Mouse (Mus musculus): ENCODE data around the gene Sap30. TPM values are rescaled to one million over a fixed set of nuclear protein-coding genes. Genes with fewer than 3 reads are reported as not detected.
A peak's percentile ranks its signal among the peaks of the same experiment; 100 is the strongest.
"Not testable (repeated sequence)": the region's sequence is repeated elsewhere in the genome, so short reads cannot be mapped to it uniquely, and the experiment has no call there.

Sap30 gene
- polyA plus RNA-seq, 1 experiment from 2014 or later, result 94.5 TPM

GRCm38 (mm10) chr8:57520186-57520786 is 32.6 kb upstream of the Sap30 start:
- Histone ChIP-seq H3K36me3 (replicated peaks; ENCODE audit: control insufficient read depth, insufficient read depth, low read depth, low read length) (0 out of 2 replicates have a peak, but pooled peaks cover 2% of the 10 kb centered on the region), H3K27ac (replicated peaks; ENCODE audit: low read depth, low read length) (no peak overlapping the region), H3K9me3 (replicated peaks; ENCODE audit: control insufficient read depth, low read length) (no peaks in the 10 kb centered on the region), H3K4me1 (ENCODE audit: control insufficient read depth, insufficient read depth, low read length) (no peaks in the 10 kb centered on the region), H3K4me2 (ENCODE audit: low read depth, low read length) (no peak overlapping the region), H3K27me3 (ENCODE audit: control insufficient read depth, insufficient read depth, low read length) (no peaks in the 10 kb centered on the region), H3K9ac (replicated peaks; ENCODE audit: low read length) (no peak overlapping the region), H3K4me3 (ENCODE audit: low read depth, low read length) (no peak overlapping the region)
- ATAC-seq (replicated peaks; ENCODE audit: insufficient number of reproducible peaks, low FRiP score, low TSS enrichment, low read depth) (no peak), DNase-seq (ENCODE audit: low spot score) (no peak)
- 88% methylated on average over 12 of the region's 12 CpGs for WGBS

GRCm38 (mm10) chr8:57517723-57518122 is 30.1 kb upstream of the Sap30 start:
- DNase-seq (ENCODE audit: low spot score), result peak; percentile 18

GRCm38 (mm10) chr8:57516685-57517084 is 29.0 kb upstream of the Sap30 start:
- 87% methylated on average over 5 of the region's 5 CpGs for WGBS
- DNase-seq (ENCODE audit: low spot score); H3K4me2 ChIP-seq (ENCODE audit: low read depth, low read length); H3K9ac ChIP-seq (replicated peaks; ENCODE audit: low read length); H3K9me3 ChIP-seq (replicated peaks; ENCODE audit: control insufficient read depth, low read length); H3K27me3 ChIP-seq (ENCODE audit: control insufficient read depth, insufficient read depth, low read length); H3K36me3 ChIP-seq (replicated peaks; ENCODE audit: control insufficient read depth, insufficient read depth, low read depth, low read length); H3K4me1 ChIP-seq (ENCODE audit: control insufficient read depth, insufficient read depth, low read length); ATAC-seq (replicated peaks; ENCODE audit: insufficient number of reproducible peaks, low FRiP score, low TSS enrichment, low read depth); H3K4me3 ChIP-seq (ENCODE audit: low read depth, low read length); H3K27ac ChIP-seq (replicated peaks; ENCODE audit: low read depth, low read length): not testable (repeated sequence)

More at GRCm38 (mm10) chr8:57517723-57518122, 30.1 kb upstream of the Sap30 start:
- Histone ChIP-seq H3K27me3 (ENCODE audit: control insufficient read depth, insufficient read depth, low read length) (no peaks in the 10 kb centered on the region), H3K9ac (replicated peaks; ENCODE audit: low read length) (no peak overlapping the region), H3K4me2 (ENCODE audit: low read depth, low read length) (no peak overlapping the region), H3K36me3 (replicated peaks; ENCODE audit: control insufficient read depth, insufficient read depth, low read depth, low read length) (0 out of 2 replicates have a peak, but pooled peaks cover 2% of the 10 kb centered on the region), H3K27ac (replicated peaks; ENCODE audit: low read depth, low read length) (no peak overlapping the region), H3K9me3 (replicated peaks; ENCODE audit: control insufficient read depth, low read length) (no peaks in the 10 kb centered on the region), H3K4me3 (ENCODE audit: low read depth, low read length) (no peak overlapping the region), H3K4me1 (ENCODE audit: control insufficient read depth, insufficient read depth, low read length) (no peaks in the 10 kb centered on the region)
- ATAC-seq (replicated peaks; ENCODE audit: insufficient number of reproducible peaks, low FRiP score, low TSS enrichment, low read depth), result no peak
- 89% methylated on average over 3 of the region's 3 CpGs for WGBS

GRCm38 (mm10) chr8:57513178-57513661 is 25.6 kb upstream of the Sap30 start:
- ATAC-seq (replicated peaks; ENCODE audit: insufficient number of reproducible peaks, low FRiP score, low TSS enrichment, low read depth); DNase-seq (ENCODE audit: low spot score); H3K27me3 ChIP-seq (ENCODE audit: control insufficient read depth, insufficient read depth, low read length); H3K4me1 ChIP-seq (ENCODE audit: control insufficient read depth, insufficient read depth, low read length); H3K27ac ChIP-seq (replicated peaks; ENCODE audit: low read depth, low read length); H3K9me3 ChIP-seq (replicated peaks; ENCODE audit: control insufficient read depth, low read length); H3K36me3 ChIP-seq (replicated peaks; ENCODE audit: control insufficient read depth, insufficient read depth, low read depth, low read length): not testable (repeated sequence)
- peak overlapping the region; percentile 95 for H3K4me3 ChIP-seq (ENCODE audit: low read depth, low read length)
- 24% methylated on average over 9 of the region's 10 CpGs for WGBS
- H3K9ac ChIP-seq (replicated peaks; ENCODE audit: low read length), result peak overlapping the region; percentile 100
- H3K4me2 ChIP-seq (ENCODE audit: low read depth, low read length), result peak overlapping the region; percentile 36

GRCm38 (mm10) chr8:57512141-57513056 is 24.7 kb upstream of the Sap30 start:
- Histone ChIP-seq H3K4me3 (ENCODE audit: low read depth, low read length) (peak overlapping the region; percentile 95), H3K4me2 (ENCODE audit: low read depth, low read length) (peak overlapping the region; percentile 36), H3K4me1 (ENCODE audit: control insufficient read depth, insufficient read depth, low read length) (no peaks in the 10 kb centered on the region), H3K36me3 (replicated peaks; ENCODE audit: control insufficient read depth, insufficient read depth, low read depth, low read length) (0 out of 2 replicates have a peak, but pooled peaks cover 2% of the 10 kb centered on the region), H3K9ac (replicated peaks; ENCODE audit: low read length) (peak overlapping the region; percentile 100), H3K27ac (replicated peaks; ENCODE audit: low read depth, low read length) (peak overlapping the region; percentile 100), H3K27me3 (ENCODE audit: control insufficient read depth, insufficient read depth, low read length) (no peaks in the 10 kb centered on the region), H3K9me3 (replicated peaks; ENCODE audit: control insufficient read depth, low read length) (no peaks in the 10 kb centered on the region)
- ATAC-seq (replicated peaks; ENCODE audit: insufficient number of reproducible peaks, low FRiP score, low TSS enrichment, low read depth) (peak; percentile 38; the same call in 1 of the 2 replicates), DNase-seq (ENCODE audit: low spot score) (peak; percentile 76)
- WGBS, result 1% methylated on average over 60 of the region's 96 CpGs

- DNase-seq (ENCODE audit: low spot score), result peak; percentile 100
Measured at GRCm38 (mm10) chr8:57511316-57512118, 23.9 kb upstream of the Sap30 start, which contains the start of gene Hmgb2. Gene Hmgb2 (plus strand): TSS chr8:57511907.

GRCm38 (mm10) chr8:57510791-57511315 is 23.2 kb upstream of the Sap30 start:
- Histone ChIP-seq H3K9ac (replicated peaks; ENCODE audit: low read length) (peak overlapping the region; percentile 88), H3K36me3 (replicated peaks; ENCODE audit: control insufficient read depth, insufficient read depth, low read depth, low read length) (0 out of 2 replicates have a peak, but pooled peaks cover 2% of the 10 kb centered on the region), H3K4me1 (ENCODE audit: control insufficient read depth, insufficient read depth, low read length) (no peaks in the 10 kb centered on the region), H3K9me3 (replicated peaks; ENCODE audit: control insufficient read depth, low read length) (no peaks in the 10 kb centered on the region), H3K27ac (replicated peaks; ENCODE audit: low read depth, low read length) (peak overlapping the region; percentile 87), H3K4me2 (ENCODE audit: low read depth, low read length) (peak overlapping the region; percentile 81), H3K4me3 (ENCODE audit: low read depth, low read length) (peak overlapping the region; percentile 66), H3K27me3 (ENCODE audit: control insufficient read depth, insufficient read depth, low read length) (no peaks in the 10 kb centered on the region)
- ATAC-seq (replicated peaks; ENCODE audit: insufficient number of reproducible peaks, low FRiP score, low TSS enrichment, low read depth) (no peak), DNase-seq (ENCODE audit: low spot score) (peak; percentile 51)
- 1% methylated on average over 30 of the region's 31 CpGs for WGBS

More at GRCm38 (mm10) chr8:57511316-57512118, 23.9 kb upstream of the Sap30 start, which contains the start of gene Hmgb2:
- peak within 1 kb of the TSS; percentile 81 for H3K4me2 ChIP-seq (ENCODE audit: low read depth, low read length)
- under 1% methylated on average over 63 of the region's 63 CpGs for WGBS
- peak; percentile 100 for ATAC-seq (replicated peaks; ENCODE audit: insufficient number of reproducible peaks, low FRiP score, low TSS enrichment, low read depth)
- H3K4me3 ChIP-seq (ENCODE audit: low read depth, low read length), result peak within 1 kb of the TSS; percentile 95
- peak within 1 kb of the TSS; percentile 100 for H3K9ac ChIP-seq (replicated peaks; ENCODE audit: low read length)
- no peaks in the 10 kb centered on the region for H3K9me3 ChIP-seq (replicated peaks; ENCODE audit: control insufficient read depth, low read length)
- peak within 1 kb of the TSS; percentile 100 for H3K27ac ChIP-seq (replicated peaks; ENCODE audit: low read depth, low read length)
- H3K4me1 ChIP-seq (ENCODE audit: control insufficient read depth, insufficient read depth, low read length), result no peaks in the 10 kb centered on the region
- no peaks in the 10 kb centered on the region for H3K27me3 ChIP-seq (ENCODE audit: control insufficient read depth, insufficient read depth, low read length)
- H3K36me3 ChIP-seq (replicated peaks; ENCODE audit: control insufficient read depth, insufficient read depth, low read depth, low read length), result 0 out of 2 replicates have a peak, but pooled peaks cover 2% of the 10 kb centered on the region
